Mouse (Mus musculus): ENCODE results near the gene Gm6793.

The Gm6793 gene

GRCm38 (mm10) chr8:112014936-112015335, at the start of gene Gm6793:
Gene Gm6793, minus strand, starts transcription at chr8:112015036.
- CTCF ChIA-PET, result no interaction called here

- CTCF ChIA-PET, result no interaction called here
Observed at GRCm38 (mm10) chr8:112061372-112061771, 46.5 kb upstream of the Gm6793 start.

GRCm38 (mm10) chr8:112054456-112054855, 39.6 kb upstream of the Gm6793 start:
- CTCF ChIA-PET, result no interaction called here

GRCm38 (mm10) chr8:112051537-112051936, 36.7 kb upstream of the Gm6793 start:
- CTCF ChIA-PET, result no interaction called here

- CTCF ChIA-PET, result no interaction called here
Observed at GRCm38 (mm10) chr8:112049984-112050383, 35.1 kb upstream of the Gm6793 start.

- CTCF ChIA-PET, result no interaction called here
Observed at GRCm38 (mm10) chr8:112048293-112048692, 33.5 kb upstream of the Gm6793 start.

GRCm38 (mm10) chr8:112045896-112046295, 31.1 kb upstream of the Gm6793 start:
- CTCF ChIA-PET, result interaction anchor here (0.5 to 0.7 kb wide), 2 partner anchors 179 to 402 kb away, joined by 3 read pairs; no protein-coding TSS in a partner anchor

- CTCF ChIA-PET, result interaction anchor here (0.5 to 0.7 kb wide), 2 partner anchors 118 to 401 kb away, joined by 3 to 7 read pairs; no protein-coding TSS in a partner anchor
Observed at GRCm38 (mm10) chr8:112045182-112045581, 30.3 kb upstream of the Gm6793 start.

- CTCF ChIA-PET, result interaction anchor here (0.6 kb wide), 1 partner anchor 1602 kb away, joined by 3 read pairs; no protein-coding TSS in a partner anchor
Observed at GRCm38 (mm10) chr8:112037521-112037920, 22.7 kb upstream of the Gm6793 start.

- CTCF ChIA-PET, result interaction anchor here (0.7 kb wide), 1 partner anchor 210 kb away, joined by 3 read pairs; no protein-coding TSS in a partner anchor
Observed at GRCm38 (mm10) chr8:112034603-112035002, 19.8 kb upstream of the Gm6793 start.

- CTCF ChIA-PET, result no interaction called here
Observed at GRCm38 (mm10) chr8:112033071-112033470, 18.2 kb upstream of the Gm6793 start.

GRCm38 (mm10) chr8:112030663-112031062, 15.8 kb upstream of the Gm6793 start:
- CTCF ChIA-PET, result no interaction called here

GRCm38 (mm10) chr8:112029455-112029854, 14.6 kb upstream of the Gm6793 start:
- CTCF ChIA-PET, result interaction anchor here (0.6 kb wide), 1 partner anchor 16 kb away, joined by 4 read pairs; no protein-coding TSS in a partner anchor

- CTCF ChIA-PET, result no interaction called here
Observed at GRCm38 (mm10) chr8:112011816-112012242, 3.0 kb downstream of the Gm6793 start.

GRCm38 (mm10) chr8:112010997-112011815, 3.6 kb downstream of the Gm6793 start, which contains the start of the genes Kars and Terf2ip:
Gene Kars, minus strand, starts transcription at chr8:112011323.
Gene Terf2ip, plus strand, starts transcription at chr8:112011398.
- CTCF ChIA-PET, result interaction anchor here (0.5 kb wide), 1 partner anchor 25 kb away, joined by 3 read pairs; no protein-coding TSS in a partner anchor

GRCm38 (mm10) chr8:112009558-112009957, 5.3 kb downstream of the Gm6793 start:
- CTCF ChIA-PET, result interaction anchor here (0.7 kb wide), 1 partner anchor 60 kb away, joined by 3 read pairs; no protein-coding TSS in a partner anchor

- CTCF ChIA-PET, result interaction anchor here (0.6 kb wide), 1 partner anchor 263 kb away, joined by 6 read pairs; no protein-coding TSS in a partner anchor
Observed at GRCm38 (mm10) chr8:112007669-112008068, 7.2 kb downstream of the Gm6793 start.

GRCm38 (mm10) chr8:112005601-112006000, 9.2 kb downstream of the Gm6793 start:
- CTCF ChIA-PET, result no interaction called here

GRCm38 (mm10) chr8:112004754-112005153, 10.1 kb downstream of the Gm6793 start:
- CTCF ChIA-PET, result no interaction called here

- CTCF ChIA-PET, result interaction anchor here (0.6 kb wide), 1 partner anchor 138 kb away, joined by 3 read pairs; the partner anchor contains the start of gene Cfdp1
Observed at GRCm38 (mm10) chr8:111992703-111993039, 22.2 kb downstream of the Gm6793 start.

GRCm38 (mm10) chr8:111992013-111992702, 22.7 kb downstream of the Gm6793 start, which contains the start of gene Adat1:
Gene Adat1, minus strand, starts transcription at chr8:111992302.
- CTCF ChIA-PET, result interaction anchor here (0.7 to 1.4 kb wide), 2 partner anchors 60 to 114 kb away, joined by 3 to 6 read pairs; no protein-coding TSS in a partner anchor

GRCm38 (mm10) chr8:111991278-111991677, 23.6 kb downstream of the Gm6793 start:
- CTCF ChIA-PET, result interaction anchor here (1.1 to 1.4 kb wide), 2 partner anchors 109 to 113 kb away, joined by 3 to 6 read pairs; no protein-coding TSS in a partner anchor
